Mouse (Mus musculus): ENCODE measurements at regions not wholly inside any gene's neighbourhood (a gene's known extent, or its start where the extent isn't known, plus 50 kb on each side); places are given as distances from the start of the nearest gene placed in this dataset.

- Histone ChIP-seq H3K4me2 (ENCODE audit: low read depth) (no peak overlapping the region), H3K27ac (ENCODE audit: low read depth, low read length) (no peak overlapping the region), H3K27me3 (ENCODE audit: insufficient read depth, low read length) (no peaks in the 10 kb centered on the region), H3K36me3 (ENCODE audit: insufficient read depth) (no peaks in the 10 kb centered on the region), H3K4me3 (ENCODE audit: low read depth, low read length) (no peak overlapping the region), H3K4me1 (ENCODE audit: insufficient read depth) (no peaks in the 10 kb centered on the region), H3K9ac (no peak overlapping the region), H3K9me3 (ENCODE audit: low read length) (no peaks in the 10 kb centered on the region)
- DNase-seq (no peak), ATAC-seq (no peak)
- WGBS = 52% methylated on average over 2 of the region's 2 CpGs
- no peak for TF ChIP-seq CTCF (IDR thresholded peaks at IDR 0.05; ENCODE audit: low read depth)
These were observed 812.5 kb downstream of the Phf3 start for GRCm38 (mm10) chr1:30061242-30061641.

GRCm38 (mm10) chr1:30060806-30061205 is 812.9 kb downstream of the Phf3 start:
- H3K9me3 ChIP-seq (ENCODE audit: low read length) = no peaks in the 10 kb centered on the region
- no peak for TF ChIP-seq CTCF (IDR thresholded peaks at IDR 0.05; ENCODE audit: low read depth)
- 0% methylated on average over 1 of the region's 1 CpGs for WGBS
- no peaks in the 10 kb centered on the region for H3K36me3 ChIP-seq (ENCODE audit: insufficient read depth)
- no peak overlapping the region for H3K9ac ChIP-seq
- DNase-seq = peak; percentile 64
- H3K27me3 ChIP-seq (ENCODE audit: insufficient read depth, low read length) = no peaks in the 10 kb centered on the region
- ATAC-seq = peak; percentile 55; the same call in 1 of the 2 replicates
- H3K27ac ChIP-seq (ENCODE audit: low read depth, low read length) = no peak overlapping the region
- H3K4me2 ChIP-seq (ENCODE audit: low read depth) = no peak overlapping the region
- no peaks in the 10 kb centered on the region for H3K4me1 ChIP-seq (ENCODE audit: insufficient read depth)
- no peak overlapping the region for H3K4me3 ChIP-seq (ENCODE audit: low read depth, low read length)

GRCm38 (mm10) chr1:30017596-30017995 is 856.1 kb downstream of the Phf3 start:
- Histone ChIP-seq H3K4me1 (ENCODE audit: insufficient read depth) (no peaks in the 10 kb centered on the region), H3K27ac (ENCODE audit: low read depth, low read length) (no peak overlapping the region), H3K4me3 (ENCODE audit: low read depth, low read length) (no peak overlapping the region), H3K27me3 (ENCODE audit: insufficient read depth, low read length) (no peaks in the 10 kb centered on the region), H3K9me3 (ENCODE audit: low read length) (no peaks in the 10 kb centered on the region), H3K36me3 (ENCODE audit: insufficient read depth) (no peaks in the 10 kb centered on the region), H3K9ac (no peak overlapping the region), H3K4me2 (ENCODE audit: low read depth) (no peak overlapping the region)
- no peak for TF ChIP-seq CTCF (IDR thresholded peaks at IDR 0.05; ENCODE audit: low read depth)
- DNase-seq (peak; percentile 70), ATAC-seq (no peak)

- no peak overlapping the region for H3K27ac ChIP-seq (ENCODE audit: low read depth, low read length)
- H3K9ac ChIP-seq = no peak overlapping the region
- H3K27me3 ChIP-seq (ENCODE audit: insufficient read depth, low read length) = no peaks in the 10 kb centered on the region
- no peak overlapping the region for H3K4me3 ChIP-seq (ENCODE audit: low read depth, low read length)
- ATAC-seq (peak; percentile 42), DNase-seq (no peak)
- no peaks in the 10 kb centered on the region for H3K36me3 ChIP-seq (ENCODE audit: insufficient read depth)
- WGBS = 6% methylated on average over 1 of the region's 1 CpGs
- no peak for TF ChIP-seq CTCF (IDR thresholded peaks at IDR 0.05; ENCODE audit: low read depth)
- no peaks in the 10 kb centered on the region for H3K9me3 ChIP-seq (ENCODE audit: low read length)
- H3K4me2 ChIP-seq (ENCODE audit: low read depth) = no peak overlapping the region
- no peaks in the 10 kb centered on the region for H3K4me1 ChIP-seq (ENCODE audit: insufficient read depth)
These were observed 864.9 kb downstream of the Phf3 start for GRCm38 (mm10) chr1:30008757-30009340.
